Mouse (Mus musculus) layer of hippocampus, adult 9-11 months (tissue): Measurements from ENCODE around the gene Sh3bp1.

ENCODE experiments used
- DNase-seq: peaks from one replicate; pipeline ENCODE4 v3.0.0; 2022

Sh3bp1 gene

GRCm38 (mm10) chr15:78948152-78948725, 48.7 kb downstream of the Sh3bp1 start:
- DNase-seq: no peak

DNA sequence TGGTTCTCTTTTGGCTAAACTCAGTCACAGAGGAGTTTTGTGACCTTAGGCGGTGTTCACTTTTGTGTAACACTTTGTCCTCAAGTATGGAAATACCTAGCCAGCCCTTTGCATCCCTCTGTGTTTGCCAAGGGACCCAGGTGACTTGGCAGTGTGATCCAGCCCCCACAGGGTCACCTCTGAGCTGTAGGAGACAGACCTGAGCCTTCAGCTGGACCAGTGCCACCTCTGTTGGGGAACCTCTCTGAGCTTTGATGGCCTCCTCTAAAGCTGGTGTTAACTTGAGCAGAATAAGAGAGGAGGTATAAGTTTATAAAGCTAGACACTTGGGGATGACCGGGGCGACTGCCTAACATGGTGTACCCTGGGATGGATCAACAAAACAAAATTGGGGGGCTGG, 49.3 kb downstream of the Sh3bp1 start:
- no peak for DNase-seq

DNA sequence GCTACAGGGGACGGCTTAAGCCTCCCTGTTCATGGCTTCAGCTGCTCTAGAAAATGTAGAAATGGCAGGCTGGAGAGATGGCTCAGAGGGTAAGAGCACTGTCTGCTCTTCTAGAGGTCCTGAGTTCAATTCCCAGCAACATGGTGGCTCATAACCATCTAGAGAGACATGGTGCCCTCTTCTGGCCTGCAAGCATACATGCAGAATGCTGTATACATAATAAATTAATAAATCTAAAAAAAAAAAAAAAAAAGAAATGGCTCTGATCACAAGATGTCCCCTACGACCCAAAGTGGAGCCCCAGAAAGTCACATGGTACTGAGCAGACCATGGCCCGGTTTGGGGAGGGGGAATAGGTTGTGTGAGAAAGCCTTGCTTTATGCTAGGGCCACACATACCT, 56.1 kb downstream of the Sh3bp1 start:
- no peak for DNase-seq

DNA sequence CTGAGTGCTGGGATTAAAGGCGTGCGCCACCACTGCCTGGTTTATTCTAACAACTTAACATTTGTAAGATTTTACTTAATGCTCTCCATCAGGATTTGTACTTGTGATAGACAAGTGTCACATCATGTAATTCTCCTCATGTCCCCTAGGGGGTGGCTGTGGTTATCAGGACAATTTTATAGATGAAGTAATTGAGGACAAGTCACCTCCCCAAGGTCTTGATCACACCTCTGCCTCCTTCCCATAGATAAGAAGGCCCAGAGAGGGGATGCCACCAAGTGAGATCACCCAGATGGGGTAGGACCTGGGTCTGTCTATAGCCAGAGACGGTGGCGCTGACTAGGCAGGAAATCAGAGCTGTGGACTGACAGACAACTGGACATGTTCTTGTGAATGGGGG, 56.8 kb downstream of the Sh3bp1 start:
- no peak for DNase-seq

- DNase-seq: no peak
Observed at GRCm38 (mm10) chr15:78957021-78957420, 57.5 kb downstream of the Sh3bp1 start.

DNA sequence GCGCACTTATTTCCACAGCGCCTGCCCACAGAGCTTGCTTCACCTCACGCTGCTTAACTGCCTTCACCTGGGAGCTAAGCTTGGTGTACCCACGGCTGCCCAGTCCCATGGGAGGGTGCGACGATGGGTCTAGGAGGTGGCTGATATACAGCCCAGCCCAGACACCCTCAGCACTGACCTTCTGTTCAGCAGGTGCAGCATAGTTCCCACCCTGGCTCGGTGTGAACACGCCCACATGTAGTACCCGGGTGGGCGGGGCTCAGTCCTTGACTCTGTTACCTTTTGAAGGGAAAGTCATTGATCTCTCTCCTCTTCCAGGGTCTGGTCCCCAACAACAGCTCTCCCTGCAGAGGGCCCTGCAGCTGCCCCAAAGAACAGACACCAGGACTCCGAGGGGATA, 60.0 kb downstream of the Sh3bp1 start:
- DNase-seq: no peak

DNA sequence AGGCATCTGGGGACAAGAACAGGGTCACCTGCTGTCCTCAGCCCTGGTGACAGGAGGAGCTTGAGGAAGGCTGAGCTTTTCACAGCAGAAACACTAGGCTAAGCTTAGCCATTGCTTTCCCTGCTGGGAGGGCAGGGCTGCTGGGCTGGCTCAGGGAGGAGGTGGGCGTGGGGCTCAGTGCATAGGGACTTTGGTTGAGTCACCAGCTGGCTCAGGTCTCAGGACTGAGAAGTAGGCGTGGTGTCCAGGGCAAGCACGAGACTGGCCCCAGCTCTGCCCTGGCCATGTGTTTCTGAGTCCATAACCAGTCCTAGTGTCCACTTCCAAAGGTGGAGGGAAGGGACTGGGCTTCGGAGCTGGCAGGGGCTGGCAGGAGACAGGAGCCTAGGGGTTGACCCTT, 60.5 kb downstream of the Sh3bp1 start:
- no peak for DNase-seq
